In the genomic region with DNA sequence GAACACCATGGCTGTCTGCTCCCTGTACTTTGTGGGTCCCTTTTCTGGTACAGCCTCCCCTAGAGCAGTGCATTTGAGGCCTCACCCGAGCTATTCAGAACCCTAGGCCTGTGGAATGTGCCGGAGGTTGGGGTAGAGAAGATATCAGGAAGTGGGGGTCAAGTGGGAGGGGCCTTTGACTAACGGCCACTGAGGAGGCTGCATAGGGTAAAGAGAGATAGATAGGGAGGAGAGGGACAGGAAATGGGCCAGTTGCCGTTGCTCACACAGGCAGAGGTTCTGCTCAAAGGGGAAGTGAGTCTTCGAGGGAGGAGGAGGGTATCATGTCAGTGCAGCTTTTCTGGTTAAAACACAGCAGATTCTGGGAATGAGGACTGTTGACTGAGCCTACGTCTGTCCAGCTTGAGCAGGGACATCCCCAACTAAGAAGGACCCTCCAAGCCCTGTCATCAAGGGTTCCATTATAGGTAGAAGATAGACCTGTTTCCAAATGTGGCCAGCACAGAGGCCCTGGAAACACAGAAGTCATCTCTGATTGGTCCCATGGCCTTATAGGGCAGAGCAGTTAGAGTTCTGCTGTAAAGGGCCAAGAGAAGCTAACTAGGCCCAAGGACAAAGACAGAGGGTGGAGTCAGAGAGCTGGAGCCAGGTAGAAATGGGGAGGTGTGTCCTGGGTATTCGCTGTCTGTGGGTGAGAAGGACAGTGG, we compare ENCODE assay signal across 8 mouse cellular contexts. TPM values are rescaled to one million over a fixed set of nuclear protein-coding genes. Genes with fewer than 3 reads are reported as not detected.
DNase-seq lines count a peak whose midpoint lies in the region; ATAC-seq lines count a peak whose summit lies in the region.

No protein-coding gene starts in this region.

- H3K9ac ChIP-seq in kidney, embryonic 14.5 days (ENCODE audit: low read depth, low read length), result no peak overlapping the region

- H3K27me3 ChIP-seq in kidney, embryonic 14.5 days (ENCODE audit: control insufficient read depth, insufficient read depth, low read length), result peaks cover 19% of the 10 kb centered on the region

- WGBS in kidney, embryonic 14.5 days, result 56% methylated on average over 7 of the region's 7 CpGs

- no peak overlapping the region for H3K4me3 ChIP-seq in kidney, embryonic 14.5 days (ENCODE audit: low read length)

- peak overlapping the region; percentile 30; the same call in 1 of the 2 replicates for H3K27ac ChIP-seq in kidney, embryonic 14.5 days (ENCODE audit: low read depth, low read length)

- no peaks in the 10 kb centered on the region for H3K36me3 ChIP-seq in kidney, embryonic 14.5 days (ENCODE audit: control insufficient read depth, insufficient read depth, low read length)

- DNase-seq in kidney, adult 18-20 months, result no peak
- DNase-seq in induced T-regulatory cell, adult 2 months (ENCODE audit: low read depth), result peak; percentile 88
- DNase-seq in thymus, postnatal 25 days, result peak; percentile 71
- DNase-seq in cerebellum, postnatal 25 days, result no peak
- DNase-seq in right cerebral cortex, postnatal 25 days, result no peak
- no peak for DNase-seq in urinary bladder, postnatal 10 days (ENCODE audit: low spot score)

- peaks cover 25% of the 10 kb centered on the region for H3K4me1 ChIP-seq in kidney, embryonic 14.5 days (ENCODE audit: control insufficient read depth, insufficient read depth, low read length)

- H3K4me2 ChIP-seq in kidney, embryonic 14.5 days (replicated peaks; ENCODE audit: low read depth, low read length), result no peak overlapping the region

- no peak for ATAC-seq in kidney, embryonic 14.5 days (ENCODE audit: low FRiP score, low TSS enrichment)
- ATAC-seq in megakaryocyte, adult 5-6 weeks (ENCODE audit: poor library complexity, severe bottlenecking), result peak; percentile 43

- no peaks in the 10 kb centered on the region for H3K9me3 ChIP-seq in kidney, embryonic 14.5 days (ENCODE audit: control insufficient read depth, low read length)

RNA-seq across cellular contexts. Expression of a gene that starts 3.0 kb away (rescaled TPM):
- polyA plus RNA-seq in kidney, embryonic 14.5 days (2014; fragmentation: Nextera tagmentation; extraction: Ambion mirVana), result 33.6 and 36.5 TPM in 2 replicates
- 24.8 and 32.0 TPM in 2 replicates for total RNA-seq in megakaryocyte, adult 5-6 weeks (2015)
- total RNA-seq in megakaryocyte, adult 5-6 weeks (2017), result 26.7 and 44.6 TPM in 2 replicates

RNA-seq across cellular contexts. Expression of a gene that starts 3.2 kb away (rescaled TPM):
- polyA plus RNA-seq in kidney, embryonic 14.5 days (2014; fragmentation: Nextera tagmentation; extraction: Ambion mirVana), result 3.8 and 5.1 TPM in 2 replicates
- 281 and 286 TPM in 2 replicates for total RNA-seq in megakaryocyte, adult 5-6 weeks (2015)
- 42.2 and 47.4 TPM in 2 replicates for total RNA-seq in megakaryocyte, adult 5-6 weeks (2017)

RNA-seq across cellular contexts. Expression of a gene that starts 8.7 kb away (rescaled TPM):
- polyA plus RNA-seq in kidney, embryonic 14.5 days (2014; fragmentation: Nextera tagmentation; extraction: Ambion mirVana), result 1.8 and 2.5 TPM in 2 replicates
- total RNA-seq in megakaryocyte, adult 5-6 weeks (2015), result 0.68 and 0.91 TPM in 2 replicates
- not detected in 2 replicates for total RNA-seq in megakaryocyte, adult 5-6 weeks (2017)

RNA-seq across cellular contexts. Expression of a gene that starts 24.7 kb away (rescaled TPM):
- 93.5 and 98.8 TPM in 2 replicates for polyA plus RNA-seq in kidney, embryonic 14.5 days (2014; fragmentation: Nextera tagmentation; extraction: Ambion mirVana)
- 31.5 and 33.7 TPM in 2 replicates for total RNA-seq in megakaryocyte, adult 5-6 weeks (2015)
- total RNA-seq in megakaryocyte, adult 5-6 weeks (2017), result 19.4 and 20.9 TPM in 2 replicates

RNA-seq across cellular contexts. Expression of a gene that starts 24.8 kb away (rescaled TPM):
- 60.6 and 69.6 TPM in 2 replicates for polyA plus RNA-seq in kidney, embryonic 14.5 days (2014; fragmentation: Nextera tagmentation; extraction: Ambion mirVana)
- total RNA-seq in megakaryocyte, adult 5-6 weeks (2015), result 40.4 TPM in 2 replicates
- total RNA-seq in megakaryocyte, adult 5-6 weeks (2017), result 39.9 and 50.1 TPM in 2 replicates

Comparison
In these comparisons a context has a peak if more than half of its experiments do, and no peak if none do; other contexts are left out.
1. DNase-seq: peak in induced T-regulatory cell, adult 2 months (single experiment) and thymus, postnatal 25 days (single experiment); none in kidney, adult 18-20 months (single experiment), cerebellum, postnatal 25 days (0 of 2), right cerebral cortex, postnatal 25 days (single experiment) and urinary bladder, postnatal 10 days (single experiment).